In the genomic region with DNA sequence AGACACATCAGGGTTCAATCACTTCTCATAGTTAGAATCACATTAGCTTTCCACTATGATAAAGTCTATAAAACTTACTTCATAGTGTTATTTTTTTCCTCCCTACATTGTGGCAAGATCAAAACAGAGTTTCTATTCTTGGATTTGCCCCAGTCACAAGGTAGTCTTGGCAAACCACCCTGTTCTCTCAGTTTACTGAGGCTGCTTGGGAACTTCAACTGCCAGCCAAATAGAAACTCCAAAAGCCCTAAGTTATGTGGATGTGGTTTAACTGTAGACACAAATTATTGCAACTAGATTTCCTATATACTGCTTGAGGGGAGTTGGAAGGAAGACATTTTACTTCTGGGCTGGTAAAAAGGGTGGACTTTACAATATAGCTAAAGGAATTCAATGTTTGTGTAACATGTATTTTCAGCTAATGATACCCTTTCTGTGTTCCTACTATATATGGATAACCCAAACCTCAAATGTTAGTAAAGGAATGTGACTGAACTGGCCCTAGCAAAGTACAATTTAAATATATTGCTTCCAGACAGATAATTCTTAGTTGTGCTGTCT, we compare ENCODE assay signal across 8 mouse cellular contexts. TPM values are rescaled to one million over a fixed set of nuclear protein-coding genes. Genes with fewer than 3 reads are reported as not detected.
DNase-seq lines count a peak whose midpoint lies in the region; ATAC-seq and TF ChIP-seq lines count a peak whose summit lies in the region.

Gene Pik3ip1, plus strand, starts transcription at position 511 of the 561 bp plus-strand sequence.

- no peak for ATAC-seq in intestine, embryonic 15.5 days
- no peak for ATAC-seq in midbrain, embryonic 12.5 days (ENCODE audit: low FRiP score, low read depth)

- peak within 1 kb of the TSS; percentile 51 for H3K9ac ChIP-seq in liver, adult 2 months (ENCODE audit: low read depth, low read length)
- H3K9ac ChIP-seq in intestine, embryonic 15.5 days = peak within 1 kb of the TSS; percentile 41
- peak within 1 kb of the TSS; percentile 68 for H3K9ac ChIP-seq in midbrain, embryonic 12.5 days (replicated peaks)

- no peaks in the 10 kb centered on the region for H3K79me2 ChIP-seq in liver, adult 2 months (ENCODE audit: control insufficient read depth, insufficient read depth, low read length)

- no peak for DNase-seq in liver, adult 2 months (ENCODE audit: extremely low read depth, low read depth, low spot score)
- DNase-seq in liver = no peak
- DNase-seq in adrenal gland, postnatal 4 days (ENCODE audit: low spot score in 2 of 2) = no peak
- DNase-seq in gastrocnemius, postnatal 4 days (ENCODE audit: low spot score in 2 of 2) = no peak
- no peak for DNase-seq in right cerebral cortex, postnatal 25 days
- DNase-seq in thymus, postnatal 36 days = no peak

- H3K4me2 ChIP-seq in intestine, embryonic 15.5 days (replicated peaks) = peak within 1 kb of the TSS; percentile 99
- peak within 1 kb of the TSS; percentile 98 for H3K4me2 ChIP-seq in midbrain, embryonic 12.5 days (replicated peaks)

- H3K4me3 ChIP-seq in liver, adult 2 months (ENCODE audit: insufficient read depth, low read depth, low read length) = peak within 1 kb of the TSS; percentile 48
- H3K4me3 ChIP-seq in intestine, embryonic 15.5 days (replicated peaks) = peak within 1 kb of the TSS; percentile 49
- H3K4me3 ChIP-seq in midbrain, embryonic 12.5 days = peak within 1 kb of the TSS; percentile 54

- H3K27ac ChIP-seq in liver, adult 2 months (replicated peaks; ENCODE audit: insufficient read depth, low read depth, low read length) = no peak within 1 kb of the TSS
- H3K27ac ChIP-seq in intestine, embryonic 15.5 days = peak within 1 kb of the TSS; percentile 58
- H3K27ac ChIP-seq in midbrain, embryonic 12.5 days (replicated peaks) = peak within 1 kb of the TSS; percentile 46

- peaks cover 3% of the 10 kb centered on the region; the same call in 1 of the 2 replicates for H3K4me1 ChIP-seq in liver, adult 2 months (ENCODE audit: control insufficient read depth, insufficient read depth, low read length)
- peaks cover 10% of the 10 kb centered on the region for H3K4me1 ChIP-seq in intestine, embryonic 15.5 days (replicated peaks)
- peaks cover 21% of the 10 kb centered on the region for H3K4me1 ChIP-seq in midbrain, embryonic 12.5 days

- peaks cover 6% of the 10 kb centered on the region for H3K27me3 ChIP-seq in liver, adult 2 months (ENCODE audit: control insufficient read depth, insufficient read depth, low read length)
- H3K27me3 ChIP-seq in intestine, embryonic 15.5 days (replicated peaks) = no peaks in the 10 kb centered on the region
- peaks cover 11% of the 10 kb centered on the region; the same call in 1 of the 2 replicates for H3K27me3 ChIP-seq in midbrain, embryonic 12.5 days

- H3K36me3 ChIP-seq in liver, adult 2 months (ENCODE audit: control insufficient read depth, insufficient read depth, low read length) = no peaks in the 10 kb centered on the region
- no peaks in the 10 kb centered on the region for H3K36me3 ChIP-seq in intestine, embryonic 15.5 days
- no peaks in the 10 kb centered on the region for H3K36me3 ChIP-seq in midbrain, embryonic 12.5 days

- no peak for TF ChIP-seq POLR2A in liver, adult 2 months (IDR thresholded peaks at IDR 0.05; ENCODE audit: extremely low read depth, insufficient read depth, low read length)

- no peaks in the 10 kb centered on the region for H3K9me3 ChIP-seq in intestine, embryonic 15.5 days
- no peaks in the 10 kb centered on the region for H3K9me3 ChIP-seq in midbrain, embryonic 12.5 days

- no peak for TF ChIP-seq CTCF in liver, adult 2 months (IDR thresholded peaks at IDR 0.05; ENCODE audit: low read depth, low read length)

RNA-seq across cellular contexts. Expression of gene Pik3ip1, which starts in this region (rescaled TPM):
- 0.67 and 0.83 TPM in 2 replicates for total RNA-seq in liver, adult 2 months (2014; rRNA removed)
- polyA plus RNA-seq in liver, adult 2 months (2012; rRNA removed) = 0.59 and 0.77 TPM in 2 replicates
- total RNA-seq in adrenal gland, postnatal 4 days (2021) = 10 to 100 TPM; 31.9 to 32.2 TPM
- total RNA-seq in gastrocnemius, postnatal 4 days (2021) = 10 to 100 TPM; 14.9 to 18.2 TPM
- 8.5 and 8.7 TPM in 2 replicates for polyA plus RNA-seq in intestine, embryonic 15.5 days (2015; fragmentation: Nextera tagmentation; extraction: Ambion mirVana)
- 17.3 TPM in 2 replicates for polyA plus RNA-seq in midbrain, embryonic 12.5 days (2016; fragmentation: Nextera tagmentation; extraction: Ambion mirVana)
